Mouse (Mus musculus): ENCODE data around the gene Sdr42e1. TPM values are rescaled to one million over a fixed set of nuclear protein-coding genes. Genes with fewer than 3 reads are reported as not detected.

Gene Sdr42e1
- polyA plus RNA-seq, 1 experiment from 2014 or later = 8.7 TPM

DNA sequence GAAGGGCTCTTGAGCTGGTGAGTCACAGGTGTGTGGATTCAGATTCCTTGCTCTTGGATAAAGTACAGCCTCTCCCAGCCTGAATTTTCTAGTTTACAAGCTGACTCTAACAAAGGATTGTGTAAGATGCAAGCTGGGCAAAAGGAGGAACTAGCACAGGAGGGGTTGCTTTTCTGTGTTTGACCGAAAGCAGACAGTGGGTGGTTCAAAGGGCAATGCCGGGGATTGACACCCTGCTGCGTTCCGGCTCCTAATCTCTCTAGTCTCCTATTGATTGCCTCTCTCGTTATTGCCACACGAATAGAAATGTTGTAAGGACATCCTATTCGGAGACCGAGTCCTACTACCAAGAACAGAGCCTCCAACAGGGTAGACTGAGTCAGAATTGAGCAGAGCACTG is 27.2 kb upstream of the Sdr42e1 start:
- ATAC-seq = peak; percentile 80
- H3K9ac ChIP-seq (ENCODE audit: low read depth, low read length) = no peak overlapping the region
- no peaks in the 10 kb centered on the region for H3K4me1 ChIP-seq (ENCODE audit: control insufficient read depth, insufficient read depth, low read length)
- no peaks in the 10 kb centered on the region for H3K36me3 ChIP-seq (ENCODE audit: control insufficient read depth, insufficient read depth, low read length)
- H3K27ac ChIP-seq (ENCODE audit: low read length) = peak overlapping the region; percentile 92
- no peaks in the 10 kb centered on the region for H3K27me3 ChIP-seq (replicated peaks; ENCODE audit: control insufficient read depth, insufficient read depth, low read length)
- H3K4me3 ChIP-seq (ENCODE audit: low read length) = 0 out of 2 replicates have a peak overlapping the region, but pooled peaks have one; percentile 26
- H3K4me2 ChIP-seq (ENCODE audit: low read depth, low read length) = peak overlapping the region; percentile 46
- WGBS = 51% methylated on average over 8 of the region's 8 CpGs
- no peaks in the 10 kb centered on the region for H3K9me3 ChIP-seq (ENCODE audit: control insufficient read depth, low read length)

DNA sequence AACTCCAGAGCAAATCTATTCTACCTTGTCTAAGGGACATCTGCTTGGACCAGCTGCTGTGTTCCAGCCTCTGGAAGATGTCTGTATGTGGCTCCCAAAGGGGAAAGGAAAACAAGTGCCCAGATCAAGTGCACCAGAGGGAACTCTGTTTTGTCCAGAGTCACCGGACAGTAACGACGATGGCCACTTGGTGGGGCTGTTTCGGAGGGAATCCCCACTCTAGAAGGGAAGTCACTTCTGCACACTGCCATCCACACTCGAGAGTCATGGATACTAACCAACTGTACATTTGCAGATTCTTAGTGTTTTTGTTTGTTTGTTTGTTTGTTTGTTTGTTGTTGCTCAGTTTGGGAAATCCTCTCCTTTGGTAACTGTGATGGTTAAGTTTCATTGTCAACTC is 23.8 kb upstream of the Sdr42e1 start:
- no peak overlapping the region for H3K4me3 ChIP-seq (ENCODE audit: low read length)
- H3K9me3 ChIP-seq (ENCODE audit: control insufficient read depth, low read length) = no peaks in the 10 kb centered on the region
- no peak overlapping the region for H3K9ac ChIP-seq (ENCODE audit: low read depth, low read length)
- ATAC-seq = no peak
- H3K27me3 ChIP-seq (replicated peaks; ENCODE audit: control insufficient read depth, insufficient read depth, low read length) = no peaks in the 10 kb centered on the region
- WGBS = 52% methylated on average over 5 of the region's 5 CpGs
- H3K27ac ChIP-seq (ENCODE audit: low read length) = no peak overlapping the region
- no peaks in the 10 kb centered on the region for H3K36me3 ChIP-seq (ENCODE audit: control insufficient read depth, insufficient read depth, low read length)
- no peak overlapping the region for H3K4me2 ChIP-seq (ENCODE audit: low read depth, low read length)
- peaks cover 4% of the 10 kb centered on the region; the same call in 1 of the 2 replicates for H3K4me1 ChIP-seq (ENCODE audit: control insufficient read depth, insufficient read depth, low read length)

DNA sequence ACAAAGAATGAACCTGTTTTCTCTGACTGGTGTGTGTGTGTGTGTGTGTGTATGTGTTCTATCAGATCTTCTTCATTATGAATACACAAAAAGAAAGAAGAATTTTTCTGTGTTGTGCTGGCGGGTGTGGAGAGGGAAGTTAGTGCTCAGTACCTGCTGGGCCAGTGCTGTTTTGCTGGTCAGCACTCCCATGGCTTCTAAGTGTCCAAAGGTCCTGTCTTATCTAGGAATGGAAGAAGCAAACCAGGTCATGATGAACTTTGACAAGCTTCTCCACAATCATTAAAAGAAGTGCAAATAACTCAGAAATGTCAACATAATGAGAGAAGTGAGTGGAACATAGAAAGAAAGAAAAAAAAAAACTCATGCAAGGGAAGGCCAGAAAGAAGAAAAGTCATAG is 22.1 kb upstream of the Sdr42e1 start:
- H3K9ac ChIP-seq (ENCODE audit: low read depth, low read length) = no peak overlapping the region
- WGBS = 64% methylated on average over 1 of the region's 1 CpGs
- no peaks in the 10 kb centered on the region for H3K36me3 ChIP-seq (ENCODE audit: control insufficient read depth, insufficient read depth, low read length)
- peak; percentile 60 for ATAC-seq
- H3K27ac ChIP-seq (ENCODE audit: low read length) = peak overlapping the region; percentile 71
- no peaks in the 10 kb centered on the region for H3K9me3 ChIP-seq (ENCODE audit: control insufficient read depth, low read length)
- no peaks in the 10 kb centered on the region for H3K27me3 ChIP-seq (replicated peaks; ENCODE audit: control insufficient read depth, insufficient read depth, low read length)
- no peak overlapping the region for H3K4me2 ChIP-seq (ENCODE audit: low read depth, low read length)
- H3K4me3 ChIP-seq (ENCODE audit: low read length) = no peak overlapping the region
- peaks cover 4% of the 10 kb centered on the region; the same call in 1 of the 2 replicates for H3K4me1 ChIP-seq (ENCODE audit: control insufficient read depth, insufficient read depth, low read length)

DNA sequence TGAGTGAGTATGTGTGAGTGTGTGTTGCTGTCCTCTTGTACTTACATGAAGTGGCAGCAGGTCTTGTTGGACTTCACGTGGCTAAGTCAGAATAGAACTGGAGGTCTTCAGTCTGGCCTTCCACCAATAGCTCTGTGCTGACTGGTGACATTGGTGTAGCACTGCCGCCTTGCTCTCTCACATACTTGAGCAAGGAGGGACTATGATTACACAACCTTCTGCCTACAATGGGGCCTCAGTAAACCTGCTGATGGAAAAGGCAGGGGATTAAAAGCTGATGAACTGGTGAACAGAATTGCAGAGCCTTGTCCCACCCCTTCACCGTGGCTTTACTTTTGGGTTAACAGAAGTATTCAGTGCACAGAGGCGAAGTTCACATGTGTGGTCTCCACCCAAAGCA is 18.6 kb upstream of the Sdr42e1 start:
- WGBS = 63% methylated on average over 4 of the region's 4 CpGs
- peak; percentile 85 for ATAC-seq
- no peaks in the 10 kb centered on the region for H3K36me3 ChIP-seq (ENCODE audit: control insufficient read depth, insufficient read depth, low read length)
- H3K27ac ChIP-seq (ENCODE audit: low read length) = peak overlapping the region; percentile 63
- H3K4me1 ChIP-seq (ENCODE audit: control insufficient read depth, insufficient read depth, low read length) = peaks cover 4% of the 10 kb centered on the region
- no peak overlapping the region for H3K4me3 ChIP-seq (ENCODE audit: low read length)
- no peaks in the 10 kb centered on the region for H3K27me3 ChIP-seq (replicated peaks; ENCODE audit: control insufficient read depth, insufficient read depth, low read length)
- no peaks in the 10 kb centered on the region for H3K9me3 ChIP-seq (ENCODE audit: control insufficient read depth, low read length)
- no peak overlapping the region for H3K9ac ChIP-seq (ENCODE audit: low read depth, low read length)
- no peak overlapping the region for H3K4me2 ChIP-seq (ENCODE audit: low read depth, low read length)

DNA sequence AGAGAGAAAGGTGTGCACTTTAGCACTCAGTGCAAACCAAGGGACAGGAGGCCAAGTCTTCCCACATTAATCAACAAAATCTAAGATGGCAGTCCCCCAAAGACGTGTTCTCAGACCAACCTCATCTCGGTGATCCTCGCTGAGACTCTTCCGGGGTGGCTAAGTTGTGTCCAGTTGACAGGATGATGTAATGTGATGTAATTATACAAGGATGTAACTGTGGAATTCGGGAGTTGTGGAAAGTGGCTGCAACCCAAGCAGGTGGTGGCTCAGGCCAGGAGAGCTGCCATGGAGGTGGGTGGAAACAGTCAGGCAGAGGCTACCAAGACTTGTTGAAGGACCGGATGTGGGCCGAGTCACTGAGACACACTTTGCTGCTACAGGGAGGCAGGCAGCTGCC is 14.4 kb upstream of the Sdr42e1 start:
- Histone ChIP-seq H3K27me3 (replicated peaks; ENCODE audit: control insufficient read depth, insufficient read depth, low read length) (no peaks in the 10 kb centered on the region), H3K4me3 (ENCODE audit: low read length) (no peak overlapping the region), H3K27ac (ENCODE audit: low read length) (no peak overlapping the region), H3K9ac (ENCODE audit: low read depth, low read length) (no peak overlapping the region), H3K9me3 (ENCODE audit: control insufficient read depth, low read length) (no peaks in the 10 kb centered on the region), H3K4me1 (ENCODE audit: control insufficient read depth, insufficient read depth, low read length) (peaks cover 4% of the 10 kb centered on the region), H3K4me2 (ENCODE audit: low read depth, low read length) (no peak overlapping the region), H3K36me3 (ENCODE audit: control insufficient read depth, insufficient read depth, low read length) (no peaks in the 10 kb centered on the region)
- WGBS = 81% methylated on average over 7 of the region's 7 CpGs
- ATAC-seq = no peak

DNA sequence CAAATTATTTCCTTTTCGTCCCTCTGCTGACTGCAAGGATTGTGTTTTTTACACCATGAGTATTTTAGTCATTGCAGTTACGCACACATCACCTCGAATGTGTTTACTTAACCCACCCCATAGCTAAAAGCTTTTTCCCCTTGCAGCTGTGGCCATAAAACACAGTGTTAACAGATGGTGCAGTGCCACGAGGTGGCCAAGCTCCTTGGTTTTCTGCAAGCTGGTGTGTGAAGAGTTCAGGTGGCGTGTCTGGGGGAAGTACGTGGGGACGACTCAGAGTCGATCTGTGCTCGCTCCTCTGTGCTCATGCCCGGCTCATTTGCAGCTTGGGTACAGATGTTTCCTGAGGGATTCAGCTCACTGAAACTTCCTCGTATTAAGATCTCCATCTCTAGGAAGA is 11.0 kb upstream of the Sdr42e1 start:
- Histone ChIP-seq H3K9me3 (ENCODE audit: control insufficient read depth, low read length) (no peaks in the 10 kb centered on the region), H3K27ac (ENCODE audit: low read length) (peak overlapping the region; percentile 58), H3K4me1 (ENCODE audit: control insufficient read depth, insufficient read depth, low read length) (no peaks in the 10 kb centered on the region; the same call in 1 of the 2 replicates), H3K4me2 (ENCODE audit: low read depth, low read length) (peak overlapping the region; percentile 11; the same call in 1 of the 2 replicates), H3K4me3 (ENCODE audit: low read length) (no peak overlapping the region), H3K9ac (ENCODE audit: low read depth, low read length) (no peak overlapping the region), H3K27me3 (replicated peaks; ENCODE audit: control insufficient read depth, insufficient read depth, low read length) (no peaks in the 10 kb centered on the region), H3K36me3 (ENCODE audit: control insufficient read depth, insufficient read depth, low read length) (no peaks in the 10 kb centered on the region)
- peak; percentile 63 for ATAC-seq
- 22% methylated on average over 11 of the region's 11 CpGs for WGBS

DNA sequence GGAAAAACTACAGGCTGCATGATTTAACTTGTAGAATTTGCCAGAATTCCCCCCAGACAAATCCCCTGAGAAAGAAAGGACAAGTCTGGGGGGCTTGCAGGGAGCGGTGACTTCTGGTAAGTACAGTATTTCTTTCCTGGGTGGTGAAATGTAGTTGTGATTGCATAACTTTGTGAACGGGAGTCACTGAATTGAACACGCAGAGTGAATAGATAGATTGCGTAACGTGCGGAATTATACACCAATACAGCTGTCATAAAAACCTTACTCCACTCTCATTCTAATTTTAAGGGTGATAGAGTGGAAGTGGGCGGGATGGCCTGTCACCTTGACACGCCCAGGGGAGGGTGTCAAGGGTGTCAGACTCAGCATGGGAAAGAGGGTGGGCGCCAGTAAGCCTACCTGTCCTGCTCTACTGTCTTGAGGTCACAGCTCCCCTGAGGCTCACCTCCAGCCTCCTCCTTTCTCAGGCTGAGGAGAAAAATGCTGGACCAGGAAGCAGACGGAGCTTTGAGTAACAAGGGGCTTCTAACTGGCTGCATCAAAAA is 10.5 kb upstream of the Sdr42e1 start:
- Histone ChIP-seq H3K4me3 (ENCODE audit: low read length) (no peak overlapping the region), H3K9me3 (ENCODE audit: control insufficient read depth, low read length) (no peaks in the 10 kb centered on the region), H3K4me1 (ENCODE audit: control insufficient read depth, insufficient read depth, low read length) (no peaks in the 10 kb centered on the region; the same call in 1 of the 2 replicates), H3K27me3 (replicated peaks; ENCODE audit: control insufficient read depth, insufficient read depth, low read length) (no peaks in the 10 kb centered on the region), H3K36me3 (ENCODE audit: control insufficient read depth, insufficient read depth, low read length) (no peaks in the 10 kb centered on the region), H3K27ac (ENCODE audit: low read length) (peak overlapping the region; percentile 58), H3K4me2 (ENCODE audit: low read depth, low read length) (peak overlapping the region; percentile 11; the same call in 1 of the 2 replicates), H3K9ac (ENCODE audit: low read depth, low read length) (no peak overlapping the region)
- 44% methylated on average over 10 of the region's 10 CpGs for WGBS
- peak; percentile 81 for ATAC-seq

DNA sequence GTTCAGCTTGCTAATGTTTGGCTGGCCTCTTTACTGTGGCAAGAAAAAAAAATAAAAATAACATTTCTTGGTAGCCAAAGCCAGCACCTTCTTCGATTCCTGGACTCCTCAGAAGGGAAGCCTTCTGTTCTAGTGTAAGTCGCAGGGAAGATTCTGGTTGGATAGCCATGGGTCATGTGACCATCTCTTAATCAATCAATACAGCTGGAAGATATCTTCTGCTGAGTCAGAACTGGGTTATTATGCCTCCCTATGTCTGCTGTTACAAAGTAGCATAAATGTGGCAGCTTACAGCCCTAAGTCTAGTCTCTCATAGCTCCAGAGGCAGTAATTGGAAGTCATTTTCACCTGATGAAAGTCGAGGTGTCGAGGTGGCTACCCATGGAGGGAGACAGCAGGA is 5.2 kb upstream of the Sdr42e1 start:
- H3K4me1 ChIP-seq (ENCODE audit: control insufficient read depth, insufficient read depth, low read length) = peaks cover 14% of the 10 kb centered on the region; the same call in 1 of the 2 replicates
- no peak for ATAC-seq
- H3K27me3 ChIP-seq (replicated peaks; ENCODE audit: control insufficient read depth, insufficient read depth, low read length) = no peaks in the 10 kb centered on the region
- WGBS = 88% methylated on average over 4 of the region's 4 CpGs
- H3K36me3 ChIP-seq (ENCODE audit: control insufficient read depth, insufficient read depth, low read length) = no peaks in the 10 kb centered on the region
- no peak overlapping the region for H3K4me2 ChIP-seq (ENCODE audit: low read depth, low read length)
- H3K9ac ChIP-seq (ENCODE audit: low read depth, low read length) = no peak overlapping the region
- H3K27ac ChIP-seq (ENCODE audit: low read length) = no peak overlapping the region
- no peaks in the 10 kb centered on the region for H3K9me3 ChIP-seq (ENCODE audit: control insufficient read depth, low read length)
- no peak overlapping the region for H3K4me3 ChIP-seq (ENCODE audit: low read length)

DNA sequence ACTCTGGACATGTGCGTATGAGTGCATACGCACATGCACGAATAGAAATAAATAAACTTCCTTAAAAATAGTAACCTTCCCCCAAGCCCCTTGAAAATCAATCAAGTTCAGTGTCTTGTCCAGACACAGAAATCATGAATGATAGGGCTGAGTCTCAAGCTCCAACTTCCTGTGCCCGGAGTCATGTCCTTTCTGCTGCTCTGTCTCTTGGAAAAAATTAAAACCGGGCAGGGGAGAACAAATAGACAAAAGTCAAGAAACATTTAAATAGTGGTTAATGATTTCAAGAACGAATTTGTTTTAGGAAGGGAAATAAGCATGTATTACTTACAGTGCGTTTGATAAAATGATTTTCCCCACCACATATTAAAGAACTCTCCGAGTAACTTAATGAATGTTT is 3.5 kb upstream of the Sdr42e1 start:
- H3K9ac ChIP-seq (ENCODE audit: low read depth, low read length) = 0 out of 2 replicates have a peak overlapping the region, but pooled peaks have one; percentile 32
- H3K36me3 ChIP-seq (ENCODE audit: control insufficient read depth, insufficient read depth, low read length) = no peaks in the 10 kb centered on the region
- no peak overlapping the region for H3K4me2 ChIP-seq (ENCODE audit: low read depth, low read length)
- no peak overlapping the region; the same call in 1 of the 2 replicates for H3K27ac ChIP-seq (ENCODE audit: low read length)
- no peak for ATAC-seq
- no peaks in the 10 kb centered on the region for H3K9me3 ChIP-seq (ENCODE audit: control insufficient read depth, low read length)
- H3K27me3 ChIP-seq (replicated peaks; ENCODE audit: control insufficient read depth, insufficient read depth, low read length) = no peaks in the 10 kb centered on the region
- no peak overlapping the region for H3K4me3 ChIP-seq (ENCODE audit: low read length)
- H3K4me1 ChIP-seq (ENCODE audit: control insufficient read depth, insufficient read depth, low read length) = peaks cover 17% of the 10 kb centered on the region
- WGBS = 32% methylated on average over 8 of the region's 8 CpGs

DNA sequence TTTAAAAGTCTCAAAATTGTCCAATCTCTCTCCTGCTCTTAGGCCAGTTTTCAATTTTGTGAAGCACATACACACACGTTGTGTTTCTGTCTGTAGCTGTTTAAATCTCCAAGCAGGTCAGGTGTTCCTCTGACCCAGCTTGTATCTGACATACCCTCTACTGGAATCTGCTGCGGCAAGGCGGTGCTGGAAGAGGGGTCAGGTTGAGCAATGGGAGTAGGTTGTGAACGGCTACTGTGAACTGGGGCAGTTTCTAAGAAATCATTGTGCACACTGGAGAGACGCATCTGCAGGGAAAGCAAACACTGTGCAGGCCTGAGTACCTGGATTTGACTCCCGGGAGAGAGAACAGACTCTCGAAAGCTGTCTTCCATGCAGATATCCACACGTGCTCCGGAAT is 3.0 kb upstream of the Sdr42e1 start:
- Histone ChIP-seq H3K4me1 (ENCODE audit: control insufficient read depth, insufficient read depth, low read length) (peaks cover 17% of the 10 kb centered on the region), H3K9me3 (ENCODE audit: control insufficient read depth, low read length) (no peaks in the 10 kb centered on the region), H3K27ac (ENCODE audit: low read length) (no peak overlapping the region; the same call in 1 of the 2 replicates), H3K36me3 (ENCODE audit: control insufficient read depth, insufficient read depth, low read length) (no peaks in the 10 kb centered on the region), H3K4me3 (ENCODE audit: low read length) (no peak overlapping the region), H3K4me2 (ENCODE audit: low read depth, low read length) (no peak overlapping the region), H3K9ac (ENCODE audit: low read depth, low read length) (peak overlapping the region; percentile 32; the same call in 1 of the 2 replicates), H3K27me3 (replicated peaks; ENCODE audit: control insufficient read depth, insufficient read depth, low read length) (no peaks in the 10 kb centered on the region)
- ATAC-seq = peak; percentile 55
- WGBS = 40% methylated on average over 9 of the region's 9 CpGs
